Mouse (Mus musculus) natural killer cell, adult 2 months (primary cell): Measurements from ENCODE around the gene Arhgef3.

ENCODE experiments used
- DNase-seq, 2 experiments: peaks; one replicate each; pipeline ENCODE4 v3.0.0; 2022; ENCODE audit warnings: low spot score in 2 of 2

Gene Arhgef3

GRCm38 (mm10) chr14:27269836-27270235 is 155.1 kb downstream of the Arhgef3 start:
- DNase-seq, result no peak

- DNase-seq, result no peak
These were observed 155.8 kb downstream of the Arhgef3 start for GRCm38 (mm10) chr14:27270466-27270865.

GRCm38 (mm10) chr14:27271371-27272071 is 156.8 kb downstream of the Arhgef3 start:
- no peak for DNase-seq

GRCm38 (mm10) chr14:27272072-27272834 is 157.6 kb downstream of the Arhgef3 start:
- no peak for DNase-seq

GRCm38 (mm10) chr14:27272835-27273138 is 158.1 kb downstream of the Arhgef3 start:
- no peak for DNase-seq

- DNase-seq, result no peak
These were observed 158.5 kb downstream of the Arhgef3 start for GRCm38 (mm10) chr14:27273169-27273568.

GRCm38 (mm10) chr14:27277259-27277658 is 162.6 kb downstream of the Arhgef3 start:
- DNase-seq, result no peak

GRCm38 (mm10) chr14:27280201-27280890 is 165.6 kb downstream of the Arhgef3 start:
- DNase-seq, result no peak

GRCm38 (mm10) chr14:27283956-27284355 is 169.3 kb downstream of the Arhgef3 start:
- DNase-seq, result no peak

- no peak for DNase-seq
These were observed 171.5 kb downstream of the Arhgef3 start for GRCm38 (mm10) chr14:27286202-27286601.

- no peak for DNase-seq
These were observed 174.4 kb downstream of the Arhgef3 start for GRCm38 (mm10) chr14:27289053-27289452.

GRCm38 (mm10) chr14:27292101-27292500 is 177.4 kb downstream of the Arhgef3 start:
- no peak for DNase-seq

GRCm38 (mm10) chr14:27295821-27296220 is 181.1 kb downstream of the Arhgef3 start:
- DNase-seq, result no peak

GRCm38 (mm10) chr14:27296987-27297386 is 182.3 kb downstream of the Arhgef3 start:
- DNase-seq, result no peak

- DNase-seq, result no peak
These were observed 184.2 kb downstream of the Arhgef3 start for GRCm38 (mm10) chr14:27298875-27299274.

GRCm38 (mm10) chr14:27299705-27300104 is 185.0 kb downstream of the Arhgef3 start:
- no peak for DNase-seq

GRCm38 (mm10) chr14:27301768-27302499 is 187.2 kb downstream of the Arhgef3 start:
- no peak for DNase-seq

GRCm38 (mm10) chr14:27303294-27303693 is 188.6 kb downstream of the Arhgef3 start:
- no peak for DNase-seq

- peak in 1 of 2 experiments; percentile 5 for DNase-seq
These were observed 189.7 kb downstream of the Arhgef3 start for GRCm38 (mm10) chr14:27304408-27304807.

- DNase-seq, result no peak
These were observed 194.1 kb downstream of the Arhgef3 start for GRCm38 (mm10) chr14:27308761-27309160.

- no peak for DNase-seq
These were observed 196.0 kb downstream of the Arhgef3 start for GRCm38 (mm10) chr14:27310559-27311242.
